Mouse (Mus musculus): ENCODE results near the gene Mier3. TPM values are rescaled to one million over a fixed set of nuclear protein-coding genes. Genes with fewer than 3 reads are reported as not detected.

Mier3 gene
- total and polyA plus RNA-seq, 2 experiments from 2014 or later: 7.6 to 11.6 TPM

DNA sequence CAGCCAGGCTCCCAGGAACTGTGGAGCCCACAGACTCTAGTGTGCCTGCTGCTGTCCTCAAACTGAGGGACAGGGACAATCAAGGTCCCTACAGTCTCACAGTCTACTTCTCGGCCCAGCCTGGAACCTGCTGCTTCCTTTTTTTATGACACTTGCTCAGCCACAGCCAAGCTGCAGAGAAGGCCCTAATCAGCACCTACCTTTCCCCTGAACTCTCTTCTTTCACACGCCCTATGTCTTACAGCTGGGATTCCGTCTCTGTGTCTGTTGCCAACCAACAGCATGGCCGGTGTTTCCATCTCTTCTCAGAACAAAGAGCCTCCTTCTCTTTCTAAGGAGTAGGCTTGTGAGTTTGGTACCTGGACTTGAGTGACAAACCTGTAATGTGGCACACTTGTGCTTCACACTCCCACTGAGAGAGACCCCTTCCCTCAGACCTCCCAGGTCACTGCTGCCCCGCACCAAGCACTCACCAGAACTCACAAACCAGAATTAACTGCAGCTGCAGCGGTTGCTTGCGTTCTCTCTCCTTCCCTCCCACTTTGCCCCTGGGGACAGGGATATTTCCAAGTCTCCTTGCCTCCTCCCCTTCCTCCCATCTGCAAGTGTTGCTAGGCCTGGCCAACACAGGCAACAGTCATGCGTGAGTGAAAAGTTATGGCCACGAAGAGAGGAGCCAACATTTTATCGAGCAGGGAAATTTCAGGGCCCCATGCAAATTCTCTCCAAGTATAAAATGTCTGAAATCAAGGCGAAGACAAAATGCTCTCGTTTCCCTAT, 22.1 kb upstream of the Mier3 start:
- TF ChIP-seq EP300 (IDR thresholded peaks at IDR 0.05; ENCODE audit: low read depth): no peak
- TF ChIP-seq CTCF (IDR thresholded peaks at IDR 0.05; ENCODE audit: low read depth): no peak
- Histone ChIP-seq H3K4me3 (ENCODE audit: low read depth, low read length) (no peak overlapping the region), H3K4me1 (ENCODE audit: control insufficient read depth, insufficient read depth) (no peaks in the 10 kb centered on the region), H3K9me3 (replicated peaks; ENCODE audit: control insufficient read depth, low read length) (no peaks in the 10 kb centered on the region), H3K4me2 (ENCODE audit: low read depth, low read length) (no peak overlapping the region), H3K36me3 (replicated peaks; ENCODE audit: control insufficient read depth, insufficient read depth, low read length) (no peaks in the 10 kb centered on the region), H3K9ac (replicated peaks; ENCODE audit: low read depth, low read length) (no peak overlapping the region), H3K27ac (ENCODE audit: low read depth) (no peak overlapping the region), H3K27me3 (ENCODE audit: control insufficient read depth, insufficient read depth, low read length) (no peaks in the 10 kb centered on the region)
- DNase-seq (ENCODE audit: low spot score) (peak; percentile 9), ATAC-seq (ENCODE audit: insufficient read depth, low read depth) (no peak)
- 56% methylated on average over 12 of the region's 12 CpGs for WGBS

DNA sequence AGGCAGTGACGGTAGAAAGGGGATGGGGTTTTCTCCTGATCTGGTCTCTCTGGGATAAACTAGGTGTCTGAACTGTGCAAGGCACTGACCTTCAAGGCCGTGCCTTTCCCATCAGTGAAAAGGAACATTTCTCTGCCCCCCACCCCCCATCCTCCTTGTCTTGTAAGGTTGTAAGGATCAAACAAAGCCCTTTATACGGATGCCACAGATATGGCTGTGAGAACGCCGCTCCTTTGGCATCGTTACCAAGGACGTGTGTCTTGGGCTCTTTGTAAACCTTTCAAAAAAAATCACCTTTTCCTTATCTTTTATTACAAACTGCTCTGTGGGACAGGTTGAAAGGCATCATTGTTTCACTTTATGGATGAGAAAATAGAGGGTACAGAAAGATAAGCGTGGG, 21.3 kb upstream of the Mier3 start:
- Histone ChIP-seq H3K9me3 (replicated peaks; ENCODE audit: control insufficient read depth, low read length) (no peaks in the 10 kb centered on the region), H3K27ac (ENCODE audit: low read depth) (no peak overlapping the region), H3K9ac (replicated peaks; ENCODE audit: low read depth, low read length) (no peak overlapping the region), H3K27me3 (ENCODE audit: control insufficient read depth, insufficient read depth, low read length) (no peaks in the 10 kb centered on the region), H3K4me2 (ENCODE audit: low read depth, low read length) (no peak overlapping the region), H3K36me3 (replicated peaks; ENCODE audit: control insufficient read depth, insufficient read depth, low read length) (no peaks in the 10 kb centered on the region), H3K4me3 (ENCODE audit: low read depth, low read length) (no peak overlapping the region), H3K4me1 (ENCODE audit: control insufficient read depth, insufficient read depth) (no peaks in the 10 kb centered on the region)
- TF ChIP-seq CTCF (IDR thresholded peaks at IDR 0.05; ENCODE audit: low read depth) (no peak), EP300 (IDR thresholded peaks at IDR 0.05; ENCODE audit: low read depth) (no peak)
- no peak for ATAC-seq (ENCODE audit: insufficient read depth, low read depth)
- 81% methylated on average over 8 of the region's 8 CpGs for WGBS
- DNase-seq (ENCODE audit: low spot score): no peak

DNA sequence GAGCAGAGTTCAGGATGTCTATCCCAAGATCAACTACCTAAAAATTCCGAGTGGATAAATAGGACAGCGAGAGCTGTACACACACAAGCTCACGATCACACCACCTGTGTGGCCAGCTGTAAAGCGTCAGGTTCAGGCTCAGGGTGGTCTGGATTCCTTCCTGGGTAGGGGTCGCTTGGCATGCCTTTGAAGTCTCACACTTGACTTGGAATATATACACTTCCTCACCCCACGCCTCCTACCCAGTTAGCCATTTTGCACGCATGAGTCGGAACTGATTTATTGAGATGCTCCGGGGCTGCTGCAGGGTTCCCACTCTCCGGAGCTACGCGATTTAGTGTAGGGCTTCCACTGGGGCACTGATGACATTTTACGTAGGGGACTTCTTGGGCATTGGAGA, 20.7 kb upstream of the Mier3 start:
- H3K27ac ChIP-seq (ENCODE audit: low read depth): no peak overlapping the region
- H3K36me3 ChIP-seq (replicated peaks; ENCODE audit: control insufficient read depth, insufficient read depth, low read length): no peaks in the 10 kb centered on the region
- TF ChIP-seq CTCF (IDR thresholded peaks at IDR 0.05; ENCODE audit: low read depth): no peak
- no peak for TF ChIP-seq EP300 (IDR thresholded peaks at IDR 0.05; ENCODE audit: low read depth)
- H3K27me3 ChIP-seq (ENCODE audit: control insufficient read depth, insufficient read depth, low read length): no peaks in the 10 kb centered on the region
- H3K4me3 ChIP-seq (ENCODE audit: low read depth, low read length): no peak overlapping the region
- no peak for ATAC-seq (ENCODE audit: insufficient read depth, low read depth)
- no peak overlapping the region for H3K9ac ChIP-seq (replicated peaks; ENCODE audit: low read depth, low read length)
- WGBS: 78% methylated on average over 13 of the region's 13 CpGs
- no peaks in the 10 kb centered on the region for H3K9me3 ChIP-seq (replicated peaks; ENCODE audit: control insufficient read depth, low read length)
- H3K4me1 ChIP-seq (ENCODE audit: control insufficient read depth, insufficient read depth): no peaks in the 10 kb centered on the region
- H3K4me2 ChIP-seq (ENCODE audit: low read depth, low read length): no peak overlapping the region
- no peak for DNase-seq (ENCODE audit: low spot score)

GRCm38 (mm10) chr13:111660556-111660955, 20.2 kb upstream of the Mier3 start:
- no peaks in the 10 kb centered on the region for H3K36me3 ChIP-seq (replicated peaks; ENCODE audit: control insufficient read depth, insufficient read depth, low read length)
- H3K4me1 ChIP-seq (ENCODE audit: control insufficient read depth, insufficient read depth): no peaks in the 10 kb centered on the region
- no peak overlapping the region for H3K27ac ChIP-seq (ENCODE audit: low read depth)
- H3K4me2 ChIP-seq (ENCODE audit: low read depth, low read length): no peak overlapping the region
- TF ChIP-seq EP300 (IDR thresholded peaks at IDR 0.05; ENCODE audit: low read depth) (no peak), CTCF (IDR thresholded peaks at IDR 0.05; ENCODE audit: low read depth) (no peak)
- no peak overlapping the region for H3K4me3 ChIP-seq (ENCODE audit: low read depth, low read length)
- WGBS: 52% methylated on average over 3 of the region's 3 CpGs
- H3K27me3 ChIP-seq (ENCODE audit: control insufficient read depth, insufficient read depth, low read length): no peaks in the 10 kb centered on the region
- no peaks in the 10 kb centered on the region for H3K9me3 ChIP-seq (replicated peaks; ENCODE audit: control insufficient read depth, low read length)
- ATAC-seq (ENCODE audit: insufficient read depth, low read depth) (no peak), DNase-seq (ENCODE audit: low spot score) (no peak)
- H3K9ac ChIP-seq (replicated peaks; ENCODE audit: low read depth, low read length): no peak overlapping the region

DNA sequence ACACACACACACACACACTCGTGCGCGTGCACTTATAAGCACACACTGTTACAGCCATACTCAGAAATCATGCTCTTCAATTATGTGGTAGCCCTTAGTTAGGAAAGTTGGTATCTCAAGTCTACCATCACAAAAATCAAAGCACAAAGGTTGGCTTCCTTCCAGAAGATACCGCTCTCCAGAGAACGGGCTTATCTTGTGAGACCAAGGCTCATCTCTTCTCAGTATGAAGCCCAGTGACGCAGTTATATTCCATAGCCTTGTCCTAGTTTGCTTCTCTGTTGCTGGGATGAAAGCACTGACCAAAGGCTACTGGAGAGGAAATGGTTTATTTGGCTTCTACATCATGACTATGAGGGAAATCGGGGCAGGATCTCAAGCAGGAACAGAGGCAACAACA, 12.8 kb upstream of the Mier3 start:
- no peak overlapping the region for H3K27ac ChIP-seq (ENCODE audit: low read depth)
- no peaks in the 10 kb centered on the region for H3K9me3 ChIP-seq (replicated peaks; ENCODE audit: control insufficient read depth, low read length)
- WGBS: 72% methylated on average over 7 of the region's 7 CpGs
- no peak overlapping the region for H3K4me2 ChIP-seq (ENCODE audit: low read depth, low read length)
- H3K36me3 ChIP-seq (replicated peaks; ENCODE audit: control insufficient read depth, insufficient read depth, low read length): no peaks in the 10 kb centered on the region
- TF ChIP-seq EP300 (IDR thresholded peaks at IDR 0.05; ENCODE audit: low read depth): no peak
- TF ChIP-seq CTCF (IDR thresholded peaks at IDR 0.05; ENCODE audit: low read depth): no peak
- H3K4me1 ChIP-seq (ENCODE audit: control insufficient read depth, insufficient read depth): no peaks in the 10 kb centered on the region
- DNase-seq (ENCODE audit: low spot score) (no peak), ATAC-seq (ENCODE audit: insufficient read depth, low read depth) (no peak)
- no peak overlapping the region for H3K9ac ChIP-seq (replicated peaks; ENCODE audit: low read depth, low read length)
- H3K27me3 ChIP-seq (ENCODE audit: control insufficient read depth, insufficient read depth, low read length): no peaks in the 10 kb centered on the region; the same call in 1 of the 2 replicates
- H3K4me3 ChIP-seq (ENCODE audit: low read depth, low read length): no peak overlapping the region

- Histone ChIP-seq H3K36me3 (replicated peaks; ENCODE audit: control insufficient read depth, insufficient read depth, low read length) (no peaks in the 10 kb centered on the region), H3K4me2 (ENCODE audit: low read depth, low read length) (no peak overlapping the region), H3K4me1 (ENCODE audit: control insufficient read depth, insufficient read depth) (no peaks in the 10 kb centered on the region), H3K9me3 (replicated peaks; ENCODE audit: control insufficient read depth, low read length) (0 out of 2 replicates have a peak, but pooled peaks cover 5% of the 10 kb centered on the region), H3K9ac (replicated peaks; ENCODE audit: low read depth, low read length) (no peak overlapping the region), H3K4me3 (ENCODE audit: low read depth, low read length) (no peak overlapping the region), H3K27me3 (ENCODE audit: control insufficient read depth, insufficient read depth, low read length) (no peaks in the 10 kb centered on the region; the same call in 1 of the 2 replicates), H3K27ac (ENCODE audit: low read depth) (no peak overlapping the region)
- 81% methylated on average over 3 of the region's 3 CpGs for WGBS
- no peak for DNase-seq (ENCODE audit: low spot score)
- TF ChIP-seq CTCF (IDR thresholded peaks at IDR 0.05; ENCODE audit: low read depth): no peak
- no peak for TF ChIP-seq EP300 (IDR thresholded peaks at IDR 0.05; ENCODE audit: low read depth)
- no peak for ATAC-seq (ENCODE audit: insufficient read depth, low read depth)
Measured at GRCm38 (mm10) chr13:111676841-111677240, 3.9 kb upstream of the Mier3 start.
